Mouse (Mus musculus) spleen, embryonic (tissue): ENCODE measurements around the gene Shc1.
"Not testable (repeated sequence)": the region's sequence is repeated elsewhere in the genome, so short reads cannot be mapped to it uniquely, and the experiment has no call there.

Experiments used
- CTCF ChIA-PET: fragments of 350-600 bp; sonication (Branson Sonifier 250); formaldehyde crosslinking; loops from one replicate; lab custom pipeline; 2022; lab: Charles Lee

Gene Shc1

DNA sequence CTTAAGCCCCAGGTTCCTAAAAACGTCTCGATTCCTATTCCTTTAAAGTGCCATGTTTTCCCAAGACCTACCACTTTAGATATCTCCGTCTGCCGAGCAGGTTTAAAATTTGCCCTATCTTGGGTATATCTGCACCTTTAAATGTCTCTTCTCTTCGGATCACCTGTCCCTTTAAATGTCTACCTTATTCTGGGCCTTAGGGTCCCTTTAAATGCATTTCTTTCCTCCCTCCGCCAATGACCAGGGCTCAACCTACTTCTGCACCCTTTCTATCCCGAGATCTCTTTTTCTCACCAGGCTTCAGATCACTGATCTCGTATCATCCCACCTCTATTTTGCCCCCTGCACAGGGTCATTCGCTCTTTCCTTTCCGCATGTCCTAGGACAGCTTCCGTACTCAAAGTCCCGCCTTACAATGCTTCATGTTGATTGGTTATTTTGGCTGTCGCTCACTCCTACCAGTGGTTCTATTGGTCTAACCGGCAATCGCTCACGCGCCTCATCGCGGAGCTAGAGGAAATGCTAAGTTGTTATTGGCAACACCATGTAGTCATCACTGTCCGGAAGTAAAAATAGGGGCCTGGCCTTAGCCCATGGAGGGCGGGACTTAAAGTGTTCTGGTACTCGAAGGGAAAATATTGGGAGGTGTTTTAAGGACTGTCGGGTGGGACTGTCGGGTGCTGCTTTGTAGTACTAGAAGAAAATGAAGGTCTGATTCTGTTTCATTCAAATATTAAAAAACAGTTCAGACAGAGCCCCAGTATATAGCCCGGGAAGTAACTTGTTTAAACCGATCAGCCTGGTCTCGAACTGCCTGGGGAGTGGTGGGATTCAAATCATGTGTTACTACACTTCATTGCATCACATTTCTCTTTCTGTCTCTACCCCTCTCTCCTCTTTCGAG is 6.5 kb upstream of the Shc1 start, which contains the start of gene Flad1:
Gene Flad1 (minus strand): TSS at position 381 of the 904 bp plus-strand sequence.
- CTCF ChIA-PET, result no interaction called here

DNA sequence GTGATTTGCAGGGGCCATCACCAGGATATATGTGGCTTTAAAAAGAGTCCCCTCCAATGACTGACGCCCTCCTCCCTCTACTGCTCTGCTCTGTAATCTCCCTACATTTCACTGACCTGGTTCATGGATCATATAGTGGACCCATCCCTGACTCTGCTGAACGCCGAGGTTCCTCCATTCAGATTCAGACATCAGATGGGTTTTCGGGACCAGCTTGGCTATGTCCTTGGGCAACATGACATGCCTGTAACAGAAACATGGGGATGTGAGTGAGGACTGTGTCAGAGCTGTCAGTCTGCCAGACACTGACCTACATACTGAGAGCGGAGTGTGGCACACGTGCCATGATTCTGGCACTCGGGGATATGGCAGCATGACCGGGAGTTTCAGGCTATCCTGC is 2.1 kb upstream of the Shc1 start:
- CTCF ChIA-PET, result interaction anchor here (0.5 kb wide), 1 partner anchor 558 kb away, joined by 8 read pairs; no protein-coding TSS in a partner anchor

DNA sequence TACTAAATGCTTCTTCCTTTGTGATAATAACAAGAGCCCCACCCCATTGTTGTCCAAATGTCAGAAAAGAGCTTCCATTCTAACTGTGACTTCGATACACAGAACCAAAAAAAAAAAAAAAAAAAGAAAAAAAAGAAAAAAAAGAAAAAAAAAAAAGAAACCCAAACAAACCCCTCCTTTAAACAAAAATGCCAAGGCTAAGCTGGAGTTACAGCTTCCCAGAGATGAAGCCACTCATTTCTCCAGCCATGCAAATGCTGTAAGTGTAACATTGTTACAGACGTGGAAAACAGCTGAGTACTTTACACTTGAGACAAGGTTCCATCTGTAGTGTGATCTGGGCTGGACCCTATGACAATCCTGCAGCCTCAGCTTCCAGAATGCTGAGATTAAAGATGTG is 1.1 kb upstream of the Shc1 start:
- CTCF ChIA-PET, result interaction anchor here (0.6 to 0.7 kb wide), 4 partner anchors 27 to 79 kb away, joined by 4 to 9 read pairs (median 4); no protein-coding TSS in a partner anchor

DNA sequence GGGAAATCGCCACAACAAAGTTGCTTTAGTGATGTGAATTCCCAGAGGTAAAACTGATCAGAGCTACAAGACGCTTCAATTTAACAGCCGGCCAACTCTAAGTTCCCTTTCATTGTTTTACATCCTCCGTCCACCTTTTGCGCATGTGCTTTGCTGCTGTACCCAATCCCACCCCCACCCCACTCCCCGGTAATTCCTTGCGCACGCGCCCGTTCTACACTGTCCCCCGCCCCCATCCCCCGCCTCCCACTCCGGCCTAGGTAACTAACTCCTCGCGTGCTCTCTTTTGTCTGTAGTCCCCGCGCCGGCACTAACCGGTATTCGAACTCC is 438 bp upstream of the Shc1 start:
- CTCF ChIA-PET, result no interaction called here

DNA sequence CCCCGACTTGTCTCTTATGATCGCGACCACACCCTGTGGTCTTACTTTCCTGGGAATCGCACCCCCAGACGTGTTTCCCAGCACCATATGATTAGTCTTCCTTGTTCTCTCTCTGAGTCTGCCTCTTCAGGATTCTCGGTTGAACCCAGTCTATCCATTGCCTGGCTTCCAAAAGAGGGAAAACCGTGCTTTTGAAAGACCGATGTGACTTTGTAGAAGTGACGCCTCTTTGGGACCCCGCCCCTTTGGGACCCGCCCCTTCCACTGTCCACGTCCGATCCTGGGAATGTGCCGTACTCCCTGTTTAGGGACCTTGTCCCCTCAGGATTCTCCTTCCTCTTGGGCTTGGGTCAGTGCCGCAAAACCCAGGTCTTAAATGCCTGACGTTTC is 613 bp downstream of the Shc1 start:
- CTCF ChIA-PET, result no interaction called here

DNA sequence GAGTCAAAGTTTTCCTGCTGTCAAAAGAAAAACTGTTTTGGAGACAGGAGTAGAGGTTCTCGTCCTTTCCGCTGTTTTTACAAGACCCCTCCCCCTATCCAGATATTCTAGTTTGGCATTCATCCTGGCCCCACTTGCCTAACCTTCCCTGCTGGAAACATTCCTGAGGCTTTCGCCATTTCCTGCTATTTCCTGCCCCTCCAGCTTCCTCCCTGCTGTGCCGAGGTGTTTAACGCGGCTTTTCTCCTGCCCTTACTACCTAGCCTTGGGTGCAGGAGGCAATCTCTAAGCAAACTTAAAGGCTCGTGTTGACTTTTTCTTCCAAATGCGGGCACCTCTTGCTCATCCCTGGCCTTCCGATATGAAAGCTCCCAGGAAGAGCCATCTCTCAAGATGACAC is 1.3 kb downstream of the Shc1 start:
- CTCF ChIA-PET, result no interaction called here

DNA sequence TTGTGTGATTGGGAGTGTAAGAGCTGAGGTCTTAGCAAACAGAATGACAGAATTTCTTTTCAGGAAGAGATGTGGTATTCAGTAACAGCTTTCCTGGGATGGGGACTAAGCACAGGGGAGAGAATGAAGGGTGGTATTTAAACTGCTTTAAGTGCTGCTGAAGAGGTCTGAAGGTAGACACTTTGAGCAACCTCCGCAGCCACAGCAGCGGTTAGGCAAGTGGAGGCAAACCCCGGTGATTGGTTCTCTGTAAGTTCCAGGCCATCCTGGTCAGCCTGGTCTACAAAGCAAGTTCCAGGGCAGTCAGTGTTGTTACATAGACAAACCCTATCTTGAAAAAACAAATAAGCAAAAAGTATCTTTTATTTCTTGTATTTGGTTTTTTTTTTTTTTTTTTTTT is 1.7 kb downstream of the Shc1 start:
- CTCF ChIA-PET, result no interaction called here

DNA sequence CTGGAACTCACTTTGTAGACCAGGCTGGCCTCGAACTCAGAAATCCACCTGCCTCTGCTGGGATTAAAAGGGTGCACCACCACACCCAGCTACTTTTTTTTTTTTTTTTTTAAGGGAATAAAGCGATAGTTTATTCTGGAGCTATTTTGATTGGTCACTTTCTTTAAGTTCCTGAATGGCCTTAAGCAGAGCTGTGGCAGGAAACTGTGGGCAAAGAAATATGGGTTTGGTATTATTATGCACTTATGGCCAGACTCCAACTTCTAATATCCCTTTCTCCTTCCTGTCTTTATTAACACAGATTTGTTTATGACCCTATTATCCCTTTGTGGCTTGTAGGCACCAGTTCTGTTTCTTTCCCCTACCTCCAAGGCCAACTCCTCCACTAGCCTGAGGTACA is 2.2 kb downstream of the Shc1 start:
- CTCF ChIA-PET, result no interaction called here

DNA sequence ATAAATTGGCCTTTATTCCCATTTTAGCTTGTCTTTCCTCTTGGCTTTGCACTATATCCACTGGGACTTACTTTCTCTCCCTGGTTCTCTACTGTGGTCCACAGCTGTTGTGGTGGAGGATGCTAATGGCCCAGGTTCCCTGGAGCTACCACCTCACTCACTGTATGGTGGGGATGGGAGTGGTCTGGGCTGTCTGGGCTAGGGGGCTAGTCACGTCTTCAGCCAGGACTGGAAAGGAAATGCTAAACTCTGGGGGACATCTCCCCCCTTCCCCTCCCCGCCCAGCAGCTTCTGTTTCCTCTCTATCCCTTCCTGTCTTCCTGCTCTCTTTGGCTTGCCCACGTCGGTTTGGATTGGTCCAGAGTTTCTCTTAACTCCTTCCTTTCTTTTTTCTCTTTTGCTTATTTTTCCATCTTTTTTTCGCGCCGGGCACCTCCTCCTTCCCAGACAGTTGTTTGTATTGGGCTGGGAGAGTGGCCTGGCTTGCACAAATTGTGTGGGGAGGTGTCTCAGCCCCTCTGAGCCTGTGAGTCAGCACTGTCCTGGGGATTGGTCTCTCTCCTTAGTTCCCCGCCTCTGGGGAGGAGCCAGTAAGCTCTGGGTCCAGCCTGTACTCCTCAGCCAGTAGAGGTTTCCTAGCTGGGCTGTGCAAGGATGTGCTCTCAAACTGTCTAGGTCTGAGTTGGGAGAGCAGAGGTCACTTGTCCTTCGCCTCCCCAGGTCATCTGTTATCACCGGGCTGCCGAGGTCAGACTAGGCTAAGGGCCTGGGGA is 2.9 kb downstream of the Shc1 start:
- CTCF ChIA-PET, result no interaction called here

DNA sequence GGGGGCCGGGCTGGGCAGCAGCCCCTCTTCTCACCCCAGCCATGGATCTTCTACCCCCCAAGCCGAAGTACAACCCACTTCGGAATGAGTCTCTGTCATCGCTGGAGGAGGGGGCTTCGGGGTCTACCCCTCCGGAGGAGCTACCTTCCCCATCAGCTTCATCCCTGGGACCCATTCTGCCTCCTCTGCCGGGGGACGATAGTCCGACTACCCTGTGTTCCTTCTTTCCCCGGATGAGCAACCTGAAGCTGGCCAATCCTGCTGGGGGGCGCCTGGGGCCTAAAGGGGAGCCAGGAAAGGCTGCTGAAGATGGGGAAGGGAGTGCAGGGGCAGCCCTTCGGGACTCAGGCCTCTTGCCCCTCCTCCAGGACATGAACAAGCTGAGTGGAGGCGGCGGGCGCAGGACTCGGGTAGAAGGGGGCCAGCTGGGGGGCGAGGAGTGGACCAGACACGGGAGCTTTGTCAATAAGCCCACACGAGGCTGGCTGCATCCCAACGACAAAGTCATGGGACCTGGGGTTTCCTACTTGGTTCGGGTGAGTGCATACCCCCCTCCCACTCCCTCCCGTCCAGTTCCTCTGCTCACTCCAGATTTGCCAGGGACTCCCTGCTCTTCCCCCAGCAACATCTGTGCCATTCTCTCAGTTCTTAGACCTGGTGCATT is 3.7 kb downstream of the Shc1 start:
- CTCF ChIA-PET, result no interaction called here

DNA sequence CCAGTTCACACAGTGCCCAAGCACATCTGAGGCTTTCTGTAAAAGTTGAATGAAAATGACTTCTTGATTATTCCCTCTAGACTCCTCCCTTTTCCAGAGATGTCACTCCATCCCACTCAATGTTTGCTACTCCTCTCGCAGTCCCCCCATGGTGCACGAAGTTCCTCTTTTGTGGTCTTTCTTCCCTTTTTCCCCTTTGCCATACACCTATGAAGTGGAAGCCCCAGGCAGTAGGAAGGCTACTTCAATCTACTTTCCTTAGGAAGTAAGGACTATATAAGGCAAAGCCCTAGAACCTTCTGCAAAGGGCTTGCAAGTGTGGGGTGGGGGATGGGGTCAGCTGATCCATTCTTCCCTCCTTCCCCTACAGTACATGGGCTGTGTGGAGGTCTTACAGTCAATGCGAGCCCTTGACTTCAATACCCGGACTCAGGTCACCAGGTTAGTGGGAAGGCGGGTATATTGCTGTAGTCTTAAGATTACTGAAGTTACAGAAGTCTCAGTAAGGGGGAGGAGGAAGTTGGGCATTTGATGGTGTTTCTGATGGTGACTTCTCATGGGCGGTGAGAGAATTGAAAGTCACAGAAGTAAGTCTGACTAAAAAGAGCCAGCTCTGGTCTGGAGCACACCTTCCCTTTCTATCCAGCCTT is 4.4 kb downstream of the Shc1 start:
- CTCF ChIA-PET, result no interaction called here

DNA sequence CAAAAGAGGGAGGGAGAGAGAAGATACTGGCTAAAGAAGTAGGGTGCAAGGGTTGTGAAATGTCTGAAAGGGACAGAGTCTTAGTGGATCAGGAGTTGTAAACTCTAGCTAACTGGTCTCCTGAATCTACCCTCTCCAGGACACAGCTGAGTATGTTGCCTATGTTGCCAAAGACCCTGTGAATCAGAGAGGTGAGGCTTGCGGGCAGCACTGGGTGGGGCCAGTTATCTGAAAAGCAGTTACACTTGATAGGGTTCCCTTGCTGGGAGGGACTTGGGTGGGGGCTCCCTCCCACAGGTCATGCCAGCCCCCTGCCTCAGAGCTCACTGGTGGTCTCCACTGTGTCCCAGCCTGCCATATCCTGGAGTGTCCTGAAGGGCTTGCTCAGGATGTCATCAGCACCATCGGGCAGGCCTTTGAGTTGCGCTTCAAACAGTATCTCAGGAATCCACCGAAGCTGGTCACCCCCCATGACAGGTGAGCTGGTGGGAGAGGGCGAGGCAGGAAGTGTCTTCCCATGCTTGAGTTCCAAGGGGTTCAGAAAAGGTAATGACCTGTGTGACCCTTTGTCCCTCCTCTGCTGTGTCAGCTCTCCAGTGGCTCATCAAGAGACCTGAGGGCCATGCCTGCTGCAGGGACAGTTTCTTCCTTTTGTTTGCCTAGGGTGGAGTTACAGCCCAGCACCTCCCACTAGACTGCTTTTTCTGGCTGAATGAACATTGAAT is 6.3 kb downstream of the Shc1 start:
- CTCF ChIA-PET, result no interaction called here

DNA sequence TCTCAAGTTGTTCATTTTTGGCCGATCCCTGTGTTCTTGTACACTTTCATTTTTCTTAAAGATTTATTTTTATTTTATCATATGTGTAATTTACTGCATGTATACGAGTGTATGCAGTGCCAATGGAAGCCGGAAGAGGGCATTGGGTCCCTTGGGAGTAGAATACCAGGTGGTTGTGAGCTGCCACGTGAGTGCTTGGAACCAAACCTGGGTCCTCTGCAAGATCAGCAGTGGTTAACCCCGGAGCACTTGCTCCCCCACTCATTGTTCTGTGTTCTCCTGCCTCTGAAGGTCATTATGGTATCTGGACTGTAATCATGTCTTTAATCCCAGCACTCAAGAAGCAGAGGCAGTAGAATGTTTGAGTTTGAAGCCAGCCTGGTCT is 6.9 kb downstream of the Shc1 start:
- CTCF ChIA-PET, result interaction anchor here (0.6 kb wide), 1 partner anchor 41 kb away, joined by 3 read pairs; no protein-coding TSS in a partner anchor

DNA sequence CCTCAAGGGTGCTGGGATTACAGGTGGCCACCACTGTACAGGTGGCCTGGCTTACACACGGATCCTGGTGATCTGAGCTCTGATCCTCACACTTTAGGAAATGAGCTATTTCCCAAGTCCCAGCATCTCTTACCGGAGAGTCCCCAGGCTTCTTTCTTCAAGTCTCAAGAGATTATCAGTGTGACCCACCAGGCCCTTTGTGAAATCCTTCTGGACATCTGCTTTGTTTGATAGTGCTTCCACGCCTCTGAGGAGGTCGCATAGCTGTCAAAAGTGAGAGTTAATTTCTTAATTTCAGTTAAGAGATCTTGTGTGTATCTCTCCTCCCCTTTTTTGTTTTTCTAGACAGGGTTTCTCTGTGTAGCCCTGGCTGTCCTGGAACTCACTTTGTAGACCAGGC is 7.6 kb downstream of the Shc1 start:
- CTCF ChIA-PET, result interaction anchor here (0.6 kb wide), 2 partner anchors 13 to 41 kb away, joined by 3 to 4 read pairs; no protein-coding TSS in a partner anchor

DNA sequence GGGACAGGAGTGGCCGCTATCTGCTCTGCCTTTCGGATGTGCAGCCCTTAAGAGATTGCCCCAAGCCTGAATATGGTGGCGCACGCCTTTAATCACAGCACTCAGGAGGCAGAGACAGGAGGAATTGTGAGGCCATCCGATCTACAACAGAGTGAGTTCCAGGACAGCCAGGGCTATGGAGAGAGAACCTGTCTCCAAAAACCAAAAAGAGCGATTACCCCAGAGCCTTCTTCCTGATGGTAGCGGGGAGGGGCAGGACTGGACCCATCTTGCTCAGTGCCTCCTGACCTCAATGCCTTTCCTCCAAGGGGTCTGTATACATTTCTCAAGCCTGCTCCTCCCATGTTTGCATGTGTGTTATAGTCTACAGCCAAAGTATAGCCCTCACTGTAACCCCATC is 10.8 kb downstream of the Shc1 start:
- CTCF ChIA-PET, result not testable (repeated sequence)

DNA sequence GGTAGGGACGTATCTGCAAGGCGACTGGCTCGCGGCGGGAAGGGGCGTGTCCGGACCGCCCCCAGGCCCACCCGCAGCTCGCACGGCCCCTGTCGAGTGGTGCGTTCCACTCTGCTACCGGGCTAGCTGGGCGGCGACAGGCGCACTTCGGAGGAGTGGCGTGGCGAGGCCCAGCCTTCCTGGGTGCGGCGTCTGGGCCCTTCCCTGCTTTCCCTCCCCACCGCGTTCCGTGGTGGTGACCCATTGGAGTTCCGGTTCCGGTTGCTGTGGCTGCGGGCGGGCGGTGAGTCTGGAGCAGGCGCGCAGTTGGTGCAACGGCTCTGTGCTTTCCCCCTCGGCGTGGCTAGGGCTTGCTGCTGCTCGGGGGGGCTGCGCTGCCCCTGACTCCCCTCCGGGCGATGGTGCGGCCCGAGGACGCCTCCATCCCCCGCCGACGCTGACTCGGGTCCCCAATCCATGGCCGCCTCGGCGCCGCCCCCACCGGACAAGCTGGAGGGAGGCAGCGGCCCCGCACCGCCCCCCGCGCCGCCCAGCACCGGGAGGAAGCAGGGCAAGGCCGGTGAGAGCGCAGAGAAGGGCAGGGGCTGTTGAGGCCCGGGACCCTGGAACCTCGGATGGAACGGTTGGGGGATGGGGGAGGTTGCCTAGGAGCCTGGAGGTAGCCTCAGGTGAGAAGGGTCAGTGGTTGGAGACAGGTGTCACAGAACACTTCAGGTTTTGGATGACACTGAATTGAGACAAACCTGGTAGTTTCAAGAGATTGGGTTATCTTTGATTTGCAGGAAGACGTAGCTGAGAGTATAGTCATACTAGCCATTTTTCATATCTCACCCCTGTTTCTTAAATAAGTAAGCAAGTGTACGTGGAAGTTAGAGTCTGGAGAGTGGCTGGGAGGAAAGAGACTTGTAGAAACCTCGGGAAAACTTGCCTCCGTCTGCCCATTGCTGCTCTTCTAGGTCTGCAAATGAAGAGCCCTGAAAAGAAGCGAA is 12.2 kb downstream of the Shc1 start, which contains the start of gene Pygo2:
Gene Pygo2 (plus strand): TSS at position 44 of the 989 bp plus-strand sequence.
- CTCF ChIA-PET, result no interaction called here

DNA sequence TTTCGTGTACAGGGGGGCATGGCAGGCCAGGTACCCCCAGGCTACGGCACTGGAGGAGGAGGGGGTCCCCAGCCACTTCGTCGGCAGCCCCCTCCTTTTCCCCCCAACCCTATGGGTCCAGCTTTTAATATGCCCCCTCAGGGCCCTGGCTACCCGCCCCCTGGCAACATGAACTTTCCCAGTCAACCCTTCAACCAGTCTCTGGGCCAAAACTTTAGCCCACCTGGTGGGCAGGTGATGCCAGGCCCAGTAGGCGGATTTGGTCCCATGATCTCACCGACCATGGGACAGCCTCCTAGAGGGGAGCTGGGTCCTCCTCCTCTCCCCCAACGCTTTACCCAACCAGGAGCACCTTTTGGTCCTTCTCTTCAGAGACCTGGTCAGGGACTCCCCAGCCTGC is 14.4 kb downstream of the Shc1 start:
- CTCF ChIA-PET, result interaction anchor here (0.6 kb wide), 1 partner anchor 402 kb away, joined by 4 read pairs; no protein-coding TSS in a partner anchor

DNA sequence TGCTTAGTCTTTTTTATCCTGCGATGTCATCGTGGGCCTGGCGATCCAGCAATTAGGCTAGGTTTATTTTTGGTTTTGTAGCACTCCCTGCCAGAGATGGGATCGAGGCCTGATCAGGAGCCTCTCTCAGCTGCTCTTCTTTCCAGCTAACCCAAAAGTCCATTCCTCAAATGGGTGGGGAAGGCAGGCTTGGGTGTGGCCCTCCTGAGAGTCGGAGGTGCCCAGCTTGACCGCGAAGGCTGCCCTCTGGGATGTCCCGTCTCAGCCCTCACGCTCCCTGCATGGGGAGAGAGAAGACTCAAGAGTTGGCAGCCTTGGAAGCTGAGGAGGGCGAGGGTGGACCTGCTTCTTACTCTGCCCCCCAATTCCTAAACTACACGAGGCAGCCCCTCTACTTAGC is 16.3 kb downstream of the Shc1 start:
- CTCF ChIA-PET, result no interaction called here

DNA sequence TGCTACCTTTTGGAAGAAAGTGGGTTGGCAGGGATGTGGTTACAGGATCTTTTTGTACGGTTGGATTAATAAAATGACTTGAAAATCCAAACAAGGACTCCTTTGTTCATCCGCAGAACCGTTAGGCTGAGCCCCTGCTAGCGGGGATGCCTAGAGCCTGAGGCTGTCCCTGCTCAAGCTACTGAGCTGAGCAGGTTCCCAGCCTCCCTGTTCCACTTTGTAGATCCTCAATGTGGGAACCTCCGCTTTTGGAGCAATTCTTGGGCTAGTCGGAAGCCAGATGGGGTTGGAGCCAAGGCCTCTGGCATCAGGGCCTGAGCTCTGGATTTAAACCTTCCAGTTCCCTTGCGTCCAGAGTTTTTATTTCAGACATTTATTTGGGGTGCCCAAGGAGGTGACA is 16.8 kb downstream of the Shc1 start:
- CTCF ChIA-PET, result no interaction called here
